Mouse (Mus musculus) layer of hippocampus, adult 9-10 months (tissue): ENCODE results near the gene Gstp2.

Experiments used
- DNase-seq: peaks from one replicate; pipeline ENCODE4 v3.0.0; 2022; ENCODE audit warnings: low spot score

Gene Gstp2

GRCm38 (mm10) chr19:4045966-4046865, at the start of gene Gstp2:
Gene Gstp2, minus strand, starts transcription at chr19:4046023.
- peak; percentile 84 for DNase-seq

DNA sequence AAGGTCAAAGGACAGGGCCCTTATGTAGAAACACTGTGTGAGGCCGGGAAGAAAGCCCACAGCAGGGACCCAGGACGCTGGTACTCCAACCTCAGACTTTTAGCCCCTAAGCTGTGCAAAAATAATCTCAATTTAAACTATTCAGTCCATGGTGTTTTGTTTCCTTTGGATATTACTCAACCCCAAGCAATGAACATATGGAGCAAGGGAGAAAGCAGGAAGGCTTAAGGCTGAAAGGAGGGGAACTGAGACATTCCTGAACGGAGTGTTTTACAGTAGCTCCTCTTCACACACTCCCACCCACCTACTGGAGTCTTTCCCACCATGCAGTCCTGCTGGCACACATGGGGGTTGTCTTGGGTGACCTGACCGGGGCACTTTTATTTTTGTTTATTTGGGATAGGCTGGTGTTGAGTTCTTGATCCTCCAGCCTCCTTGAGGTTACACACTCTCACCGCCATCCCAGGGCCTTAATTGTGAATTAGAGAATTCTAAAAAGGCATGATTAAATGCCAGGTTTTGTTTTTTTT, 49.0 kb upstream of the Gstp2 start:
- no peak for DNase-seq

GRCm38 (mm10) chr19:4094348-4094747, 48.5 kb upstream of the Gstp2 start:
- no peak for DNase-seq

DNA sequence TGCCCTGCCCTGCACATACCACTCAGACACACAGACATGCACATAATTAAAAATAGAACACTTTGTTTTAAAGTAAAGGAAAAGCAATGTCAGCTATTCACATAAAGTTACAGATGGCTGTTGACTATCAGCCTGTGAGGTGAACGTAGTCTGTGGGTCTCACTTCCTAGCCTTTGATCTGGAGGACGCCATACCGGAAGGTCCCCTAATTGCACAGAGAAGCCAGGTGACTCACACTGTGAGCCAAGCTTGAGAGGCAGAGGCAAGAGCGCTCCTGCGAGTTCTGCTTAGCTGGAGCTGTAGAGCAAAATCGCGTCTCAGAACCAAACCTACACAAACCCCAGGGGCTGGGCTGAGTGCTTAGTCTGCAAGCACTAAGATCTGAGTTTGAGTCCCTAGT, 47.9 kb upstream of the Gstp2 start:
- no peak for DNase-seq

DNA sequence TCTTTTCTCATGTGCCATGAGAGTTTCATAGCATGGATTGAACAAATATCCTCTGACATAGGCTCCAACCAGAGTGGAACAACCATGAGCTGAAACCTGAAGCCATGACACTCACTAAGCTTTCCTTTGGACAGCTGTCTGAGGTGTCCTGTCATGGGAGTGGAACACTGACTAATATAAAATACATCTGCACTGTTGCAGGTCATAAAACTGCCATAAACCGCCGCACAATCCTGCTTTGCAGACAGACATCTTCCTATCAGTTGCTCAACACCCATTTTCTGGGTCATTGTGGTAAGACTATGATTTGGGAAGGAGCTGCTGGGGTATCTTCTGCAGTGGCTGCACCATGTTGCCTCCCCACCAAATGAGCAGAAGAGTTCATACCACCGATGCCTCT, 46.9 kb upstream of the Gstp2 start:
- DNase-seq = no peak

DNA sequence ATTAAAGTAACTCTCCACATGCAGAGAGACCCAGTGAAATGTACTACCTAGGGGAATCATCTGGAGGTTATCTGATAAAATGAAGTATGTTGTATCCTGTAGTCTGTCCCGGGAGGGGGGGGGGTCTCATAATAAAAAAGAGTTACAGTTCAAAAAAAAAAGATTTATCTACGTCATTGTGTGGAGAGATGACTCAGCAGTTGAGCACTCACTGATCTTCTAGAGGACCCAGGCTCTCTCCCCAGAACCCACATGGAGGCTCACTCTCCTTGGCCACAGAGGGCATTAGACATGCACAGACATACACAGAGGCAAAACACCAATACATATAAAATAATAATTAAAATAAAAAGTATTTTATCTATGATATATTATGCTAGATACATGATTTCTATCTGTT, 45.6 kb upstream of the Gstp2 start:
- DNase-seq = no peak

DNA sequence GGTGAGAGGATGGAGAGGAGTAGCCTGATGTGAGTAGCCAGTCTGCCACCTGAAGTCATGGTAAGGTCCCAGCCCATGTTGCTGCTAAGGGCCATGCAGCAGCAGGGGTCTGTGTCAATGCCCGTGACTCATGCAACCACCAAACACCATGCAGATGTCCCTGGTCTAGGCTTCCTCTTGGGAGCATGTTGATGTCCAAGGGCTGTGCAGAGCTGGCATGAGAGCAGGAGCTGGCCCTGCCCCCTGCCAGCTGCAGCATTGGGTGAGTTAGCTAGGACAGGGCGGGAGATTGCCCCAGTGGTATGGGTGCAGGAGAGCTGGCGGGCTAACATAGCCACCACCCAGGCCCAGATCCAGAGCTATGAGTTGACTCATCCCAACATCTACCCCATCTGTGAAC, 44.6 kb upstream of the Gstp2 start:
- no peak for DNase-seq

- no peak for DNase-seq
These were observed 43.3 kb upstream of the Gstp2 start for GRCm38 (mm10) chr19:4089128-4089527.

DNA sequence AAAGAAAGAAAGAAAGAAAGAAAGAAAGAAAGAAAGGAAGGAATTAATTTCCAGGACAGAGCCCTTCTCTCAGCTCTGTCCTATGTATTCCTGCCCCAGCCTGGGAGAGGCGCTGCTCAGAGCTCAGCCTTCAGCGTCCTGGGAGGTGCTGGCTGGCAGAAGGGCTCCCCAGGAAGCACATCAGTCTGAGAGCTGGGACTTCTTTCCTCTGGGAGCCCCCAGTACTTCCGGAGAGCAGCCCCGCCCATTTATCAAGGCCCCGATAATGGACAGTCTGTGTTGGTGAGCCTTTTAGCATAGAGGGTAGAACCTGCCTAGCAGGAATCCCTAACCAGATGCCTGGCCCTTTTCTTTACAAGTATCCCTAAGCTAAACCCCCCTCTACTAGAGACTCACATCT, 42.3 kb upstream of the Gstp2 start:
- DNase-seq = no peak

DNA sequence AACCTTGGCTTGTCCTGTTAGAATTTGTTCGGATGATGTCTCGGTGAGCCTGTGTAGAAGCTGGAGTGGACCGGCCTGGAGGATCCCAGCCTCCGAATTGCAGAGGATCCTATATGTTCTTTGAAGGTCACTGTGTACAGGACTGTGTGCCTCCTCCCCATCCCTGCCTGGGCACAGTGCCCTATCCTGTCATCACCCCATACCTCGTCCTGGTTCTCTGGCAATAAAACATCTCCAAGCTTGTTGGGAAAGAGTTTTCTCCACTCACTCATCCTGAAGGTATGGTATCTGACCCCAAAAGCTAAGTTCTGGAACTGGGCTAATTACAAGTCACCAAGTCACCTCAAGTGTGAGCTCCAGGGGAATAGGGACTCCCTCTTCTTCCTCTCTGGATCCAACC, 41.3 kb upstream of the Gstp2 start:
- DNase-seq = no peak

DNA sequence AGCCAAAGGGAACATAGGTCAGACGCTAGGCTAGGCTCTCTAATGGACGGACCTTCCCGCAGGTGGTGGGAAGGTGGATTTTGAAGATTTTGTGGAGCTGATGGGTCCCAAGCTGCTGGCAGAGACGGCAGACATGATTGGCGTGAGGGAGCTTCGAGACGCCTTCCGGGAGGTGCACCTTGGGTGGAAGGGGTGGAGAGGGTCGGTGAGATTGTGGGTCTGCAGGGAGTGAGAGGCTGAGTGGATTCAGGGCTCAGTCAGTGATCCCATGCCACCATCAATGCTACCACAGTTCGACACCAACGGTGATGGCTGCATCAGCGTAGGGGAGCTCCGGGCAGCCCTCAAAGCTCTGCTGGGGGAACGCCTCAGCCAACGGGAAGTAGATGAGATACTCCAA, 40.3 kb upstream of the Gstp2 start:
- no peak for DNase-seq

DNA sequence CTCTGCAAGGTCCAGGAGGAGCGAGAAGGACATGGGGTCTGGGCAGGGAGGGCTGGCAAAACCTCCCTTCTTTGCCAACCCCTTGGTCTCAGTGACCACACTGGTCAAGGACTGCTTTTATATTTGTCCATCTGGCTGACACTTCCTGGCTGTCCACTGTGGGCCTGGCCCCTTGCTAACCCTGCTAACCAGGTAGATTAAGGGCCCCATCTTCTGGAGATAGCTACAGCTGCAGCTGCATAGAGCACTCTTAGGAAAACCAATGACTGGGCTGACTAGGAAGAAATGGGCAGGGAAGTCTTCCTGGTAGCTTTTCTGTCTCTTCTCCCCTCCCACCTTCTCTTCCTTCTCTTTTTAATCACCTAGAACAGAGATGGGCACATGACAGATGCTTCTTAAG, 39.2 kb upstream of the Gstp2 start:
- no peak for DNase-seq

DNA sequence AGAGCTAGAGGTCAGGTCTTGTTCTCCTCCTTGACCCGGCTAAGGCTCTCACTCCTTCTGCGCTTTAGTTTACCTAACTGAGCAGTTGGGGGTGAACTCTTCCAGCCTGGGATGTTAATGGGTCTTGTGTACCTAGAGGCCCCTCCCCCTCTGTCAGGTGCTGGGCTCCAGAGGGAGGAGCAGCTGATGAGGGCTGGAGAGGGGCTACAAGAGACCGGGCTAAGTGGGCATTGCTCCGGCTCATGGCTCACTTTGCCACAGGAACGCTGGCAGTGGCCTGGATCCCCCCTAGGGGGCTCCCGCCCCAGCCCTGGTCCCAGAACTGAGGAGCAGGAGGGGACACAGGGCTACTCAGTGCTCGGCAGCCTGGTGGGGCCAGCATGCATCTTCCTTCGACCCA, 38.0 kb upstream of the Gstp2 start:
- DNase-seq = no peak

DNA sequence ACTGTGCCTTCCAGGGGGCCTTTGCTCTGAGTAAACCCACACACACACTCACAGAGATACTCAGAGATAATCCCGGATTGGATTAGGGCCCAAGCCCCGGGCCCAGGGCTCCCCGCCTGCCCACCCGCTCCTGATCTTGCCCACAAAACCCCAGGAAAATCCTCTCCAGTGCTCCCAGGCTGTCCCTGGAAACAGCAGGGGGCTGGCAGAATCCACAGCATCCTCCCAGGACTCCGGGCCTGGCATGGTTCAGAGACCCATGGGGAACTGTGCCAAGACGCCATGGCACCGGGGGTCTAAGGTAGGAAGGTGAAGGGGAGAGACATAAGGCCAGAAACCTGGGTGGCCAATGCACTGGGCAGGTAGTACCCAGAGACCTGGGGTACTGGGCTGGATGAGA, 37.5 kb upstream of the Gstp2 start:
- no peak for DNase-seq

GRCm38 (mm10) chr19:4082219-4082965, 36.6 kb upstream of the Gstp2 start:
- DNase-seq = no peak

GRCm38 (mm10) chr19:4081394-4081793, 35.6 kb upstream of the Gstp2 start, which contains the start of gene Cabp2:
Gene Cabp2, plus strand, starts transcription at chr19:4081578.
- DNase-seq = no peak

DNA sequence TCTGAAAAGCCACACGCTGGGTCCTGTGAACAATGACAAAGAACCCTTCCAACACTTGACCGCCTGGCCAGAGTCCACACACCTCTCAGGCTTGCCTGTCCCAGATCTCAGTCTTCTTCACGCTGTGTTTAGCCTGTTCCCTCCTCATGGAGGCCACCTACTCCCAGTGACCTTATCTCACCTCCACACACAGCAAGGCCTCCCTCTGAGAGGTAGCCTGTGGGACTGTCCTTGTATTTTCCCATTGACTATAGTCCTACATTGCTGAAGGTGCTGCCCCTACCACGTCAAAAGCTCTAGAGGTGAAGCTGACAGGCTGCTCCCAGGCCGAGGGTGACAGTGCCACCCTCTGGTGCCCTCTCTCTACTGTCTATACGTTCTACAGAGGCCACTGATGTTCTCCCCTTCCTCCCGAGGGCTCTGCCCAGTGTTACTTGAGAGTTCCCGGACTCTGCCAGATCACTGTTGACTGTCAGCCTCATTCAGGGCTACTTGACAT, 34.7 kb upstream of the Gstp2 start:
- DNase-seq = no peak

- no peak for DNase-seq
These were observed 33.8 kb upstream of the Gstp2 start for GRCm38 (mm10) chr19:4079594-4079993.

DNA sequence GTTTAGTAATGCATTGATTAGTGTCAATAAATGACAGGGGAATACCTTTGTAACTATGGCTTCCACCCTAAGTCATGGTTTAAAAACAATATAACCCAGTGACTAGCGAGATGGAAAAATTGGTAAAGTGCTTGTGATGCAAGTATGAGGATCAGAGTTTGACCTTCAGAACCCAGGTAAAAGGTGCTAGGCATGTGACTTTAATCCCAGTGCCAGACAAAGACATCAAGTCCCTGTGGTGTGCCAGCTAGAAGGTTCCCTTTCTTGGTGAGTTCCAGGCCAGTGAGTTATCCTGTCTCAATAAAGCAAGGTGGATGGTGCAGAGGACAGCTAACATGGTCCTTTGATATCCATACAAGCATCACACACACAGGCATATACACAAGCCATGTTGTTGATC, 29.7 kb upstream of the Gstp2 start:
- DNase-seq = no peak

- DNase-seq = no peak
These were observed 27.0 kb upstream of the Gstp2 start for GRCm38 (mm10) chr19:4072706-4073424.

GRCm38 (mm10) chr19:4071406-4071805, 25.6 kb upstream of the Gstp2 start:
- no peak for DNase-seq

DNA sequence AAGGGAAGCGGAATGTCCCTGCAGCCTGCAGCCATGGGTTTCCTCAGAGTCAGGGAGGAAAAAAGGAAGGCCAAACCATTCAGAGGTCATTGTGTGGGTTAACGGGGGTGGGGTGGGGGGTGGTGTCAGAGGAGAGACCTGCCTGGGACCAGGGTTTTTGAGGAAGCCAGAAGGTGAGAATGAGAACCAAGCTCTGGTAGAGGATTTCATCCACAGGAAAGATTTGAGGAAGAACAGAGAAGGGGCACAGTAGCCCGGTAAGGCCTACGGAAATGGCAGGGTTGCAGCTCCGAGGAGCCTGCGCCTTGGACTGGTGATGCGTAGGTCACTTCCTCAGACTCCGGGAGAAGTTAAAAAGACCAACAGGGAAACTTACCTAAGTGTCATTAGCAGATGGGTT, 24.9 kb upstream of the Gstp2 start:
- no peak for DNase-seq
